Mouse (Mus musculus) heart, embryonic 13.5 days (tissue): Measurements from ENCODE around the gene Taf5. TPM values are rescaled to one million over a fixed set of nuclear protein-coding genes. Genes with fewer than 3 reads are reported as not detected.

ENCODE experiments used
- ATAC-seq: fragments of 200-750 bp; cut with Nextera tagmentation; 2 replicates; pipeline ENCODE4 v1.8.0; 2017; ENCODE audit warnings: moderate TSS enrichment; ENCODE audit not compliant: insufficient number of reproducible peaks, low FRiP score, low TSS enrichment; ENCODE audit errors: extremely low read depth
- H3K27ac ChIP-seq: fragments of 300-500 bp; sonication (generic); replicated peaks from 2 replicates; pipeline ENCODE4 v1.5.1; 2015; ENCODE audit warnings: moderate library complexity, mild to moderate bottlenecking, inconsistent platforms
- H3K27me3 ChIP-seq: fragments of 300-500 bp; sonication (generic); replicated peaks from 2 replicates; pipeline ENCODE4 v1.6.1; 2015; ENCODE audit warnings: mild to moderate bottlenecking, inconsistent platforms
- H3K36me3 ChIP-seq: fragments of 300-500 bp; sonication (generic); 2 replicates; pipeline ENCODE4 v1.6.1; 2015; ENCODE audit warnings: mild to moderate bottlenecking, inconsistent platforms
- H3K4me1 ChIP-seq: fragments of 300-500 bp; sonication (generic); 2 replicates; pipeline ENCODE4 v1.6.1; 2015; ENCODE audit warnings: inconsistent platforms
- H3K4me2 ChIP-seq: fragments of 300-500 bp; sonication (generic); 2 replicates; pipeline ENCODE4 v1.6.1; 2015; ENCODE audit warnings: inconsistent platforms, mild to moderate bottlenecking, moderate library complexity
- H3K4me3 ChIP-seq: fragments of 300-500 bp; sonication (generic); 2 replicates; pipeline ENCODE4 v1.5.1; 2015; ENCODE audit warnings: moderate library complexity, mild to moderate bottlenecking, inconsistent platforms
- H3K9ac ChIP-seq: fragments of 300-500 bp; sonication (generic); 2 replicates; pipeline ENCODE4 v1.6.1; 2015; ENCODE audit warnings: inconsistent platforms, mild to moderate bottlenecking, moderate library complexity
- H3K9me3 ChIP-seq: fragments of 300-500 bp; sonication (generic); 2 replicates; pipeline ENCODE4 v1.6.1; 2016; ENCODE audit warnings: inconsistent platforms
- WGBS: fragments of 180-500 bp; shearing (Covaris S2); methylation state at CpG from one replicate; pipeline ENCODE4 v1.1.7; 2015; ENCODE audit warnings: mixed read lengths; 5-methylcytosine and 5-hydroxymethylcytosine counted together
- polyA plus RNA-seq: library from polyadenylated mRNA; unstranded; fragments of >200 nt; fragmentation: Nextera tagmentation; extraction: Ambion mirVana; gene quantifications from 2 replicates; pipeline ENCODE4 v1.2.1, GENCODE M21; 2015

The Taf5 gene
- polyA plus RNA-seq, 1 experiment from 2014 or later: 3.3 TPM

GRCm38 (mm10) chr19:47130551-47131125, 63.1 kb downstream of the Taf5 start:
- Histone ChIP-seq H3K4me3 (no peak overlapping the region), H3K27me3 (no peaks in the 10 kb centered on the region), H3K4me1 (peaks cover under 1% of the 10 kb centered on the region; the same call in 1 of the 2 replicates), H3K9ac (no peak overlapping the region), H3K4me2 (no peak overlapping the region), H3K9me3 (no peaks in the 10 kb centered on the region), H3K36me3 (peaks cover 96% of the 10 kb centered on the region), H3K27ac (no peak overlapping the region)
- ATAC-seq: no peak
- 93% methylated on average over 15 of the region's 15 CpGs for WGBS

Other genes starting within 250 kb of the Taf5 start
- 0.52 and 0.74 TPM in 2 replicates for gene Ina, start 53.0 kb upstream of the Taf5 start, polyA plus RNA-seq
- gene Nt5c2, start 52.6 kb upstream of the Taf5 start, polyA plus RNA-seq: 102 and 124 TPM in 2 replicates
- gene Pcgf6, start 16.8 kb upstream of the Taf5 start, polyA plus RNA-seq: 10.2 and 10.3 TPM in 2 replicates
- 2,381 and 2,562 TPM in 2 replicates for gene Usmg5, start 22.9 kb downstream of the Taf5 start, polyA plus RNA-seq
- 5.3 and 5.4 TPM in 2 replicates for gene Pdcd11, start 23.0 kb downstream of the Taf5 start, polyA plus RNA-seq
- 5.2 and 6.0 TPM in 2 replicates for gene Calhm2, start 70.5 kb downstream of the Taf5 start, polyA plus RNA-seq
- not detected in 2 replicates for gene Calhm1, start 76.5 kb downstream of the Taf5 start, polyA plus RNA-seq
- gene Calhm3, start 90.0 kb downstream of the Taf5 start, polyA plus RNA-seq: not detected in 2 replicates
- gene Neurl1a, start 111.1 kb downstream of the Taf5 start, polyA plus RNA-seq: 1.8 and 2.1 TPM in 2 replicates